Mouse (Mus musculus) cerebral cortex, adult 2 months (tissue): ENCODE data around the gene Galnt2.

Source experiments
- WGBS: fragments of 180-500 bp; shearing (Covaris S2); methylation state at CpG from one replicate; pipeline ENCODE4 v1.1.7; 2018; 5-methylcytosine and 5-hydroxymethylcytosine counted together

Galnt2 gene

DNA sequence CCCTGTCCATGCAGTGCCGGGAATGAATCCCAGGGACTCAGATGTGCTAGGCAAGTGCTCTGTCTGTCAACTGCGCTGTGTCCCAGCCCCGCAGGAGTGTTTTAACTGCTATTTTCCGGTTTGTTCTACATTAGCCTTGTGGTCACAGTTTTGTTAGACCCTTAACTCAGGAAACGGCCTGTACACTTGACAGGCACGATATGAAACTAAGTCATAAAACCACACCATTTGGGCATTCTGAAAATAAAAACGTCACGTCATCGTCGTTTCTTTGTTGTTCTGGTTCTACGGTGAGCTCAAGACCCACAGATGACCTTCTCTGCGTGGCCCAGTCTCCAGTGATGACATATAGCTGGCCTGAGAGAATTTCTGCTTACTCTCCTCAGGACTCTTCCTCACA lies 40.3 kb downstream of the Galnt2 start:
- WGBS: 92% methylated on average over 12 of the region's 12 CpGs

GRCm38 (mm10) chr8:124272792-124273191 lies 41.6 kb downstream of the Galnt2 start:
- 74% methylated on average over 3 of the region's 3 CpGs for WGBS

DNA sequence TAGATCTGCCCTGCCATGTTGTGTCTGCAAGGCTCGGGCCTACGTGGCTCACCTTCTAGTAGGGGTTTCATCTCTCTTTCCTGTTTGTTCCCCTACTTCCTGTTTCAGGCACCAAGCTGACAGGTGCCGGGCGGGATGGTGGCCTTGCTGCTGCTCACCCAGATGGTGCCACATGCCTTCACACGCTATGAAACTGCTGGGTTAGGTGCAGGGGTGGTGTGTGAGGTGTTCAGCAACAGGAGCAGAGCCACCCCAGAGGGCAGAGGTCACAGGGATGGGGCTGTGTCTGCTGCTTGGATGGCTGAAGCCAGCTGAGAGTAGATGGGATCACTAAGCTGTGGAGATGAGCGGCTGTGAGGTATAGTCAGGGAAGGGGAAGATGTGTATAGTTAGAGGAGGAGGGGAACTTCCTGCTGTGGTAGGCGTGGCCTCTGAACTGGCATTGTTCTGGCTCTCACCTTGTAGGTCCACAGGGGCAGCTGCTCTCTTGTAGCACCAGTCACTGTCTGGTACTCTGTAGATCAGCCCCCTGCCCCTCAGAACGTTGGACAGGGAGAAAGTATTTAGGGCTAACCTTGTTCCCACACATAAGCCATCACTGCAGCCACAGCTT lies 42.5 kb downstream of the Galnt2 start:
- 74% methylated on average over 8 of the region's 8 CpGs for WGBS

- WGBS: 24% methylated on average over 10 of the region's 10 CpGs
Observed at GRCm38 (mm10) chr8:124274441-124275120, 43.4 kb downstream of the Galnt2 start.

DNA sequence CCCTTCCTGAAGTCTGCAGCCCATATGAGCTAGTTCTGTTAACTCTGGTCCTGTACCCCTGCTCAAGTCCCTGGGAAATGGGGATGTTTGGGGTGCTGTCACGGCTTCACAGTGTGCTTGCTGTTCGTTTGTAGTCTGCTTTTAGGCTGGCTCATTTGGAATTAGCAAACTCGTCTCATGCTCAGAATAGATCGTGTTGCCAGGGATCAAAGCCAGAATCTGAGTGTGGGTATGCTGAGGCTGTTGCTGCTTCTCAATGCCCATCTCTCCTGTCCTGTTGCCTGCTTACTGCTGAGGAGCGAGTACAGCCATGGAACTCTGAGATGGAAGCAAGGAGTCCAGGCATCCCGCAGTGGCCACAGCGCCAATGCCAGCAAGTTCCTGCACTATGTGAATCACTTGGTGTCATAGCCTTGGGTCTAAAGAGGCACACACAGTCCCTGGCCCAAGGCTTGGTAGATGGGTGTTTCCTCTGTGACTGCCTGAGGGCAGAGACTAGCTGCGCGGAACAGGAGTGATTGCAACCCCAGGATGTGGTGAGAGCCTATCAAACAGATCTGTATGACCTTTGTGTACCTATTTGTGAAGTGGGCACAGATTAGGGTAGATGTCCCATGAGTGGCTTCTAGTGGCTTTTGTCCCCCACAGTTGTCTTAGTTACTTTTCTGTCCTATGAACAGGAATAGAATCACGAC lies 44.3 kb downstream of the Galnt2 start:
- 43% methylated on average over 10 of the region's 10 CpGs for WGBS

- 63% methylated on average over 24 of the region's 24 CpGs for WGBS
Observed at GRCm38 (mm10) chr8:124277951-124278910, 47.0 kb downstream of the Galnt2 start.

GRCm38 (mm10) chr8:124278956-124279689 lies 47.9 kb downstream of the Galnt2 start:
- 84% methylated on average over 7 of the region's 7 CpGs for WGBS

GRCm38 (mm10) chr8:124279690-124279985 lies 48.4 kb downstream of the Galnt2 start:
- WGBS: 96% methylated on average over 5 of the region's 5 CpGs

DNA sequence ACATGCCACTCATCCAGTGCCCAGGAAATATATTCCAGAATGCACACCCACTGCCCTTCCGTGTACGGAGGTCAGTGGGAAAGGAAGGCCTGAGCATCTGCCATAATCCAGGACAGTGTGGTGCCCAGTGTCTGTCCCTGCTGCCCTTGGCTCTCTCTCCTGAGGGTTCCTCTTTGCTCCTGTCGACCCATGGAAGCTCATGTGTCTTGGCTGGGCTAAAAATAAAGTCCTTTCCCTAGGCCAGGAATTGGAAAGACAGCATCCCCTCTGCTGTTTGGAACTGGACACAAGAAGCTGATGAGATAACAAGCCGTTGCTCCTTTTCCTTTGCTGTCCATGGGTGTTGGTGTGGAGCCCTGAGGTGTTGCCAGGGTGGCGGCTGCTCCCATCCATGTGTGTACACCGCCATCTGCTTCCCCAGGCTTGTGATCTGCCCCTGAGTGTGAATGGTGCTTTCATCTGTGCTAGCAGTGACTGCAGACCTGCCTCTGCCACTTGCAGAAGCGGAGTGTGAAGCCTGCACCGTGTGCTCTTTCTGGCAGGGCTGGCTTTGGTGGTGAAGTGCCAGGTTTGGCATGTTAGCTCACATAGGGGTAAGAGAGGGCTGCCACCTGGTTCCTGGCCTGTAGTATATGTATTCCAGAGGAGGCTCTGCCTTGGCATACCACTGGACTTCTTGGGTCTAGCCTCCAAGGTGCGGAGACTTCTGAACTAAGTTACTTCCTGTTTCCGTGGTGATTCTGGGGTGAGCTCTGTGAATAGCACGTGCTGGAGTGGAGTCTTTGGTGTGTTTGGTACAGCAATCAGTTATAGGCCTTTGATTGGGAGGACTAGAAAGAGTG lies 50.7 kb downstream of the Galnt2 start:
- 47% methylated on average over 11 of the region's 11 CpGs for WGBS

DNA sequence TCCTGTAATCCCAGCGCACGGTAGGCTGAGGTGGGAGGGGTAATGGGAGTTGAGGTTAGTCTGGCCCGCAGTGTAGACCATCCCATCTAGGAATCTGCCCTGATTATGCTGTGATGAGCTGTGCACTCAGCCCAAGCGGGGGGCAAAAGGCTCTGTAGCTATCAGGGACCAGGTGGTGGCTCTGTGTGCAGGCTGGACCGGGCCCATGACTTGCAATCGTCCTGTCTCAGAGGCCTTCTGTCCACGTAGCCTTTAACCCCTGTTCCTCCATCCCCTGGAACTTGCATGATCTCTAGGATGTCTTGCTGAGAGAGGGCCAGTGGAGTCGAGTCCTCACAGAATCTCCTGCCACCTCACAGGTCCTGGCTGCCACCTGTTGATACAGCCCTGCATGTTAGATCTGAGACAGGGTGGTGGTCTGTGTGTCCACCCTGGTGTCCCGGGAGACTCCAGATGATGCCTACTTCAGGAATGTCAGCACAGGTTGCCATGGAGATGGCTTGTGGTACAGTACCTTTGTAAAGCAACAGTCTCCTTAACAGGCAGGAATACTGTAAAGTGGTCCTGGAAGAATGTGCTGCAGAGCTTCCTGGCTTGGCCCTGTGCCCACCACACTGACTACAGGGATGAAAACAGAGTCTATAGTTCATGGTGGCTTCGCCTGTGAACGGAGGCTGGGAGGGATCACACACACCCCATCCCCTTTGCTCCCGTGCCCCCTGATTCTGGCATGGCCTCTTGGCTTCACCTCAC lies 51.9 kb downstream of the Galnt2 start:
- WGBS: 76% methylated on average over 12 of the region's 12 CpGs

DNA sequence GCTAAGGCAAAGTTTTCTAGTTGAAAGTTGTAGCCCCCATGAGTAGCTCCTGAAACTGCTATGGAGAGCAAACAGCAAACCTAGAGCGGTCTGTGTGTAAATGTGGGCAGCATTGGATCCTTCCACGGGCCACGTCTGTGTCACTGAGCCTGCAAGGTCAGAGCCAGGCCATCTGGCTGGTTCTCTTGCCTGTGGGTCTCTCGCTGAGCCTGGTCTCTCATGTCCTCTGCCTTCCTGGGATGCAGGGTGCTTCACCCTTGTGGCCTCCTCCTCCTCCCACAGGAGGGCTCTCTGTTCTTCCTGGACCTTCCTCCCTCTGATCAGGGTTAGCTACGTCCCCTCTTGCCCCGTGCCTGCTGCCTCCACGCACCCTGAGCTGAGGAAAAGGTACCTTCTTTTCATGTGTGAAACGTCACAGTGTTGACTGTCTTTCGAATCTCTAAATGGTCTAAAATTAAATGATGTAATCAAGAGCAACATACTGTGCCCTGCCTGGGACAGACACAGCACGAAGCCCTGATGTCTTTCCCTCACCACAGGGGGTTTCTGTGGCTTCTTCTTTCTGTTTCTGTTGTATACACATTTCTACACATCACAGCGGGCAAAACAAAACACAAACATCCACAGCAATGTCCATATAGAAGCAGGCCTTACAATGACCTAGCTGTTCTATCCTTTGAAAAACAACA lies 52.6 kb downstream of the Galnt2 start:
- WGBS: 64% methylated on average over 11 of the region's 11 CpGs

GRCm38 (mm10) chr8:124284333-124284711 lies 53.1 kb downstream of the Galnt2 start:
- WGBS: 69% methylated on average over 6 of the region's 6 CpGs

DNA sequence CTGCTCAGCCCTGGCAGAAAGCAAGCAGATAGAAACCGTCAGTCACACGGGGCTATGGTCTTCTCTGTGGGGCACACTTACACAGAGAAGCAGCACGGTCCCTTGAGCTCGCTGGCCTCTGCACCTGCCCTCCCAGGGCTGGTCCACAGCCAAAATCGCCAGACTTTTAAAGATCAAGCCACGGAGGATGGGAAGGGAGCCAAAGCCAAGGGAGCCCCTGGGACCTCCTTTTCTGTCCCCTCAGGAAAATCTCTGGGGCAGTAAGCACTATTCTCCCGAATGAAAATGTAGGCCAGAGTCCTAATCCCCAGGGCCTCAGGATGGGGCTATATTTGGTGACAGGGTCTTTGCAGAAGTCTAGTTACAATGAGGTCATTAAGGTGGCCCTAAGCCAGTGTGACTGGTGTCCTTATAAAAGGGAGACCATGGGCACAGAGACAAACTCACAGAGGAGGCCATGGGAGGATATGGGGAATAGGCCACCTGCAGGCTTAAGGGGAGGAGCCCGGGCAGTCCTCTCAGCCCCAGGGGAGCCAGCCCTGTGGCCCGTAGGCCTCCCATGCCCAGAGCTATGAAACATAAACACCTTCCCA lies 53.9 kb downstream of the Galnt2 start:
- 51% methylated on average over 9 of the region's 9 CpGs for WGBS

DNA sequence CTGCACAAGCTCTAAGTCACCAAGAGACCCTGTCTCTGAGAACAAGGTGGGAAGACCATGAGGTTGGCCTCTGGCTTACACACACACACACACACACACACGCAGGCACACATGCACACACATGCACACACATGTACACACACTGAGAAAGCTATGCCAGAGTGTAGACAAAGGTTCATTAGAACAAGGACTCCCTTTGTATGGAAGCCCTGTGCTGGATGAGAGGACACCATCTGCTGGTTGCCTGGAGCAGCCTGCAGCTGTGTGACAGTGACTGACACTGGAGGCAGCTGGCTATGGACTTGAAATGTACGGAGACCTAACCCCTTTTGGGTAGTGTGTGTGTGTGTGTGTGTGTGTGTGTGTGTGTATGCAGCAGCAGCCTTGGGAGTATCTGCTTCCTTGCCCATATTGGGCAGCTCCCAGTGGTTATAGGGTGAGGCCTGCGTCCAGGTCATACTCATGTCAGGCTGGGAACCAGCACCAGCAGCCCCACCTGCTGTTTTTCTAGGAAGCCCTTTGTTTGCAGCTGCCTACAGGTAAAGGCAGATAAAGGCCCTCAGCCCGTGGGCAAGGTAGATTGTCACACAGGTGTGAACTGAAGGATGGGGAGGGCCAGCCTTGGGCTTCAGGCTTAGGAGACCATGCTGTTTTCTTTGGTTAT lies 55.4 kb downstream of the Galnt2 start:
- 71% methylated on average over 4 of the region's 4 CpGs for WGBS

DNA sequence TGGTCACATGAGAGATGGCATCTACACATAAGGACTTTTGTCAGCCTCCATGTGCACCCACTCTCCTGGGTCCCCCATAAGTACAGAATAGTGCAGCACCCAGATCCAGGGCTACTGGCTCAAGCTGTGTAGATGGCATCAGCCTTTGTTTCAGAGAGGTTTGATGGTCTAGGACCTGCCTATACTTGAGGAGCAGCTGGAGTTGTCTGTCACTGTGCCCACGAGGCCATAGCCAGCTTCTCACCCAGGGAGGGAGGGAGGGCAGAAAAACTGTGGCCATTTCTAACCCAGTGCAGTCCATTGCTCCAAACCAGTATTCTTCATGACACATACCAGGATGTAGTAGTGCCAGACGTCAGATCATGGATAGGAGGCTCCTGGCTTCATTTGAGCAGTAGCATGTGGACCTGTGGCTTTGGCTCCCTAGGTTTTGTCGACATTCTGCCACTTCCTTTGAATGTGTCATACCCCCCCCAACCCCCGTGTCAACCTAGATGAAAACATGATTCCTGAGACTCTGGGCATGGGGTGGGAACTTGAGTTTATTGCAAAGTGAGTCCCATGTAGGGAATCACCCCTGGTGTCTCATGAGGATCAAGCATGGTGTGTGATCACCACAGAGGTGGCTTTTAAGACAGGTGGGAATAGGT lies 57.1 kb downstream of the Galnt2 start:
- WGBS: 63% methylated on average over 4 of the region's 4 CpGs

GRCm38 (mm10) chr8:124289481-124290050 lies 58.4 kb downstream of the Galnt2 start:
- 46% methylated on average over 5 of the region's 5 CpGs for WGBS
